Mouse (Mus musculus) megakaryocyte-erythroid progenitor cell, adult 5-6 weeks (primary cell): ENCODE measurements around the gene Ppp2r2d. TPM values are rescaled to one million over a fixed set of nuclear protein-coding genes. Genes with fewer than 3 reads are reported as not detected.
A peak's percentile ranks its signal among the peaks of the same experiment; 100 is the strongest.

ENCODE experiments used
- ATAC-seq: replicated peaks from 2 replicates; pipeline ENCODE4 v1.8.0; 2016; ENCODE audit warnings: mild to moderate bottlenecking, inconsistent platforms; ENCODE audit not compliant: severe bottlenecking, poor library complexity, low FRiP score, low TSS enrichment
- total RNA-seq, 2 experiments: library from RNA; stranded (forward) in 1 of 2; stranded (reverse) in 1 of 2; fragments of 200-1000, 215-1000 nt in 1 of 2; fragments of >200 nt in 1 of 2; fragmentation: Nextera tagmentation in 1 of 2; gene quantifications; 2 replicates each; pipeline ENCODE4 v1.2.3; 2014 to 2017

Ppp2r2d gene
- total RNA-seq, 2 experiments from 2014 or later = 35.9 to 36.1 TPM

GRCm38 (mm10) chr7:138853417-138854031 lies 7.6 kb downstream of the Ppp2r2d start:
- ATAC-seq = no peak

DNA sequence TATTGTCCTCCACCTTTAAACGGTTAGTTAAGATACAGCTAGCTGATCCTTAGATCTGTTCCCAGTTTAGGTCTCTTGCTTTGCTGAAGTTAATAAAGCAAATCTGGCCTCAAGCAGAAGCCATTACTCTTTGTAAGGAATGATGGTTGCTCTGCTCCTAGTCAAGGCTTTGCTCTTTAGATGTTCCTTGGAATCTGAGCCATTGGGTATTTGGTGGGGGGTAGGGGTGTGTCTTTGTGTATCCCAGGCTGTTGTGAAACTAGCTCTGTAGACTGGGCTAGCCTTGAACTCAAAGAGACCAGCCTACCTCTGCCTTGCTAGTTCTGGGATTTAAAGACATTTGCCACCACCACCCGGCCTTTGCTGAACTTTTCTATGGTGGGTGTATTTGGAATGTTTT lies 8.3 kb downstream of the Ppp2r2d start:
- ATAC-seq = no peak

GRCm38 (mm10) chr7:138856670-138857069 lies 10.8 kb downstream of the Ppp2r2d start:
- ATAC-seq = no peak

- ATAC-seq = no peak
These were observed 18.2 kb downstream of the Ppp2r2d start for GRCm38 (mm10) chr7:138863950-138864572.

DNA sequence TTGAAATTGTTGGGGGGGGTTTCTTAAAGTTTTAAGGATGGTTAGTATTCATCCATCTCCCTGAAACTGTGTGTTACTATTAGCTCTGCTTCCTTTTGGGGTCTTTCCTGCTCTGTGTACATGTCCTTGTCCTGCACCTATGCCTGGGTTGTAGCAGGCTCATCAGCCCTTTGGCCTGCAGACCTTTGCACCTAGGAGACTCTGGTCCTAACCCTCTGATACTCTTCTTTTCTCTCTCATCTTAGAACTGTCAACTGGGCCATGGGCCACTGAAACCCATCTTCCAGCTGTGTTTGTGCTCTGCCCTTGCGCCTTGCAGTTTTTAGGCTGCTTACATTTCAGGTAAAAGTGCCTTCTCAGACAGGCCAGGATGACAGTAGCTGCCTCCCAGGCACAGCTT lies 18.9 kb downstream of the Ppp2r2d start:
- ATAC-seq = no peak

DNA sequence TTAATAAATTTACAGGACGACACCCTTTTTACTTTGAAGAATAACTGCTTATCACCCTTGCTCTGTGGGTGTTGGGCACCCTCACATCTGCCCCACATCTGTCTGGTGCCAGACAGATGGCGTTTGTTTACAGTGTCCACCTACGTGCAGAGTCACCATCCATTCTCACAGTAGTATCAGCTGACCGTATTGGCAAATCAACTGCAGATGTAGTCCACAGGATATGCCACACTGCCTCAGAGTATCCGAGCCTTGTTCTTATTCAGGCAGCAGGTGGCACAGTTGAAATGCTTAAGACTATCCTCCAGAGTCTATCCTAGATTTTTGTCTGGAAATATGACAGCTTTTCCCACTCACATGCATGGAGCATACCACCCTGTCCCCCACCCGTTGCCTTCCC lies 21.4 kb downstream of the Ppp2r2d start:
- ATAC-seq = peak; percentile 74

DNA sequence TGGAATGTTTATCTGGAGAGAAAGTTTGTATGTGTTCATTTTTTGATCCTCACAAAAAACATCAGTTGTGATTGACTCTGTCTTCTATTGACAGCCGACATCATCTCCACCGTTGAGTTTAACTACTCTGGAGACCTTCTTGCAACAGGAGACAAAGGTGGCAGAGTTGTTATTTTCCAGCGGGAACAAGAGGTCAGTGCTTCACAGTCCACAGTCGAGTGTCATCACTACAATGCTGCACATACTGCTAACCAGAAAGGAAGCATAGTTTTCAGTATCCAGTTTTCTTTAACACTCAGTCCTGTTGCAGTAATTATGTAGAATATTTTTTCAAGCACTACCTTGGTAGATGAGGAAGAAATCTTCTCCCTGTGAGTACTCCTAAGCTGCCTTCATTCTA lies 22.4 kb downstream of the Ppp2r2d start:
- no peak for ATAC-seq

GRCm38 (mm10) chr7:138872956-138873355 lies 27.1 kb downstream of the Ppp2r2d start:
- ATAC-seq = no peak

DNA sequence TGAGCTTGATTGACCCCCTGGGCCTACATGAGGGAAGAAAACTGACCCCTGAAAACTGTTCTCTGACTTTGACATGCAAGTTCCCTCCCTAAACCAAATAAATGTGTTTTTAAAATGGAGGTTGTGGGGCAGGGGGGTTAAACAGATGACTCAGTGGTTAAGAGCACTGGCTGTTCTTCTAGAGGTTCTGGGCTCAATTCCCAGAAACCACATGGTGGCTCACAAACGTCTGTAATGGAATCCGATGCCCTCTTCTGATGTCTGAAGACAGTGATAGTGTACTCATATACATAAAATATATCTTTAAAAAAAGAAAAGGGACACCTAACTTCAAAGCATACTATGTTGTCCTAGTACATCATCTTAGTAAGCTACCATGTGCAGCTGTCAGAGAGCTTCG lies 29.2 kb downstream of the Ppp2r2d start:
- ATAC-seq = no peak

DNA sequence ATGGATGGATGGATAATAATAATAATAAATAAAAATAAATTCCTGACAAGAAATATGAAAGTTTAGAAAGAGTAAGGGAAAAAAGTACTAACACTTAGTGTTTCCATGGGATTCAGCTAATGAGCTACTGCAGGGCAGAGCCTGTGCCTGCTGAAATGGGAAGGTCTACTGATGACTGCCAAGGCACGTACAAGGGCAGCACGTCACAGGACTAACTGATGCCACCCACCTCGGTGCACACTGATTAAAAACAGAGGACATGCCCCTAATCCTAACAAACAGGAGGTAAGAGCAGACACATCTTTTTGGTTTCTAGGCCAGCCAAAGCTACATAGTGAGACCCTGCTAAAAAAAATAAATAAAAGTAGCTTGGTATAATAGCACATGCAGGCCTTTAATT lies 37.8 kb downstream of the Ppp2r2d start:
- ATAC-seq = no peak

DNA sequence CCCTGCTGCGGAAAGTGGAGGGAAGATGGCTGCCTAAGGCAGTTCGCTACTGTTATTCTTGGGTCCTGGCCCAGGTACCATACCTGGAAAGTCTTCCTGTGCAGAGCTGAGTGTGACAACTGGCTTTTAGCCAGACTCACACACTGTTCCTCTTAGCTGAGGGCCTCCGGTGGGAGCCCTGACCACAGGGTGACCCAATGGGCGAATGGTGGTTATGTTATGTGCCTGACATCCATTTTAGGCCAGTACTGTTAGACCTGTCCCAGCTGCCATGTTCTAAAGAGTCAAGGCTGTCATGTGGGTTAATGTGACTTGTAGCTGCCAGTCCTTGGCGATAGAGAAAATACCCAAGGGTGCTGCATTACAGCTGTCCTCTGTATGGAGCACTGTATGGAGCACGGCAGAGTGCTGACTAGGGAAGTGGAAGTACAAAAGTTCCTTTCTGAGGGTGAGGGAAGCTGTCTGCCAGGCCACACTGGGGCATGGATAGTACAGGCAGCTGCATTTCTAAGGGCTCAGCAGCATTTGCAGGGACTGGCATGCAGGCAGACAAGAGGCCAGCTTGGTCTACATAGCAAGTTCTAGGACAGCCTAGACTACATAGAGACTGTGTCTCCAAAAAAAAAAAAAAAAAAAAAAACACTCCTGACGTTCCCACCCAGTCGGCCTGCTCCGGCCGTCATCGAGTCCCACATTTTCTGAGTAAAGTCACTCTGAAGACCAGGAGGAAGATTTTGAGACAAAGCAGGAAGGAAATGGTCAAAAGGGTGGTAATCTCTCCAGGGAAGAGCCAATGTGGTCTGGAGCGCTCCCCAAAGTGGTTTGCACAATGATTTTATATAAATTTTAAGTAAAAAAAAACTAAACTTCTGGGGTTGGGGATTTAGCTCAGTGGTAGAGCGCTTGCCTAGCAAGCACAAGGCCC lies 39.7 kb downstream of the Ppp2r2d start:
- no peak for ATAC-seq

DNA sequence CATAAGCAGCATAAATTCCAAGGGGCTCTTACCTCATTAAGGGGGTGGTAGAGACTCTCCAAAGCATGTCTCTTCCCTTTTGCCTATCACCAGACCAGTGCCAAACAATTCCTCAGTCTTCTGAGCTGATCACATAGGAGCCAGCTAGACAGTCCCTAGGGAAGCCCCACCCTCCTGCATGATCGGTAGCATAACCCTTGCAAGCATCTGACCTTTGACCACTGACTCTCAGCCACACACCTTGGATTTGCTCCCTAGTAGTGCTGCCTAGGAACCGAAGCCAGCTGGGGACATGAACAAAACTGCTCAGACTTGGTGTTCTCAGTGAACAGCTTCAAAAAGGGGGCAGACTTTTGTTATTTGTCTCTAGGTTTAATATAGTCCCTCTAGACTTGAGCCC lies 52.2 kb downstream of the Ppp2r2d start:
- no peak for ATAC-seq

- ATAC-seq = no peak
These were observed 52.9 kb downstream of the Ppp2r2d start for GRCm38 (mm10) chr7:138898743-138899142.

DNA sequence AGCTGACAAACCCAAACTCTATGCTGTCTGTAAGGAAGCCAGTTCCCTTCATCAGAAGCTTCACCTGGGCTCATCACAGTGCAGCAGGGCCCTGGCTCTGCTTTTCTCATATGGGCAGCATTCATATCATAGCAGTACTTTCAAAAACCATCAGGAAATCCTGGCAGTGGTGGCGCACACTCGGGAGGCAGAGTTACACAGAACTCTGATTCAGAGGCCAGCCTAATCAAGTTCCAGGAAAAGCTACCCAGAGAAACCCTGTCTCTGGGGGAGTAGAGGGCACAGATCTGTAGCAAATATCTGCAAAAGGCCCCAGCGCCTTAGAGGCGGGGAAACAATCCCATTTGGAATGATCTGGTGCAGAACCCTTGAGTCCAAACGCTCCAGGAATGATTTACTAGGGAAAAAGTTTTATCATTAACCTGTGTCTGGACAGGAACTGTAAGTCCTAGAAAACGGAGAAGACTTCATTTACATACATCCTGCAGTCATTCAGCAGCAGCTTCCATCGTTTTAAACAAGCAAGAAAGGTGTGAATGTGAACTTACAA lies 58.1 kb downstream of the Ppp2r2d start:
- no peak for ATAC-seq

GRCm38 (mm10) chr7:138906441-138906840 lies 60.6 kb downstream of the Ppp2r2d start:
- ATAC-seq = no peak

DNA sequence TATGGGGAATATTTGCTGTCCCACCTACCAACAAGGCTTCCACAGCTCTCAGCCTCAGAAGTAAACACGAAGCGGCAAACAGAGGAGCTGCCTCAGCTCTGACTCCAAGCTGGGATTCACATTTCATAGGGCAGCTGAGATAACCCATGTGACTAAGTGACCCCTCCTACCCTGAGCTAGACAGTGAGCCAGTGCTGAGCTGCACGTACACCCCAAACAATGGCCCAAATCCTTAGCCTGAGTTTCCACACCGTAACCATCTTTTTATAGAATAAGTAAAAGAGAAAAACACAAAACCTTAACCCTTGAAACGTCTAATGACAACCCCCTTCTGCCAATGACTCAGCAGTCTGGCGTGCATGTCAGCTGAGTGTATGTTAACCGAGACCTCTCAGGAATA lies 61.2 kb downstream of the Ppp2r2d start:
- ATAC-seq = peak; percentile 48

GRCm38 (mm10) chr7:138907976-138908375 lies 62.1 kb downstream of the Ppp2r2d start:
- ATAC-seq = no peak

- ATAC-seq = no peak
These were observed 62.9 kb downstream of the Ppp2r2d start for GRCm38 (mm10) chr7:138908768-138909276.

DNA sequence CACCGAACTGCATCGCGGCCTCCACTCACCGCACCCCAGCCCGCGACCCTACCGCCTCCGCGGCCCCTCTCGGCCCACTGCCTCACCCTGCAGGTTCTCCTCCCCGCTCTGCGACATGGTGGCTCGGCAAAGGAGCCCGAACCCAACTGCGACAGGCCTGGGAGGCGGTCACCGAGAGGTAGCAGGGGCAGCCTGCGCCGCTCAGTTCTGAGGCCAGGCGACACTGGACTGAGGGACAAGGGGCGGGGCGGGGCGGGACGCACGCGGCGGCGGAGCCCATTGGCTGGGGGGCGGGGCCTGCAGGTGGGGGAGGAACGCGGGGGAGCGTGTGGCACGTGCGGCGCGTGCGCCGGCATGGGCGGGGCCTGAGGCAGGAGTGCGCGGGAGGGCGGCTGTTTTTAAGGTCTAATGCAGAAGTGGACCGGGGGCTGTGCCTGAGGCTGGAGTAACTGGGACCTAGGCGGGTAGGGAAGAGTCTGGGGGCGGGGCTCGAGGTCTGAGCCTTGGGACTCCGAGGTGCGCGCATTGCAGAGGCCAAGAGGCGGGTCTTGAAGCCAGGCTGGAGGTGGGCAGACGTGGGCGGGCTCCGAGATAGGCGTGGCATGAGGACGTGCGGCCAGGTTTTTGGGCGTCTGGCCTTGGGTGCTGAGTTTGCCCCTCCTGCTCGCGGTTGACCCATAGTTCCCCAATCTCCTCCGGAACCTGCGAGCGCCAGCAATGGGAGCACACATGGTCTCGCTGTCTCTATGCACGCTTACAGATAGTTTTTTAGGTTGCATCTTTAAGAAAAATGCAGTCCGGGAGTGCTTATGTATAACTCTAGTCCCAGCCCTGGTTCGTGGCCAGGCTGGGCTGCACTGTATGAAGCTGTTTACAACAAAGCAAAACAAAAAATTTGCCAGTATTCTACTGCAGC lies 63.7 kb downstream of the Ppp2r2d start, which contains the start of gene Bnip3:
Gene Bnip3 (minus strand): TSS at position 243 of the 916 bp plus-strand sequence.
- peak; percentile 90 for ATAC-seq
